Mouse (Mus musculus): Measurements from ENCODE around the gene Ccn6.

Gene Ccn6

DNA sequence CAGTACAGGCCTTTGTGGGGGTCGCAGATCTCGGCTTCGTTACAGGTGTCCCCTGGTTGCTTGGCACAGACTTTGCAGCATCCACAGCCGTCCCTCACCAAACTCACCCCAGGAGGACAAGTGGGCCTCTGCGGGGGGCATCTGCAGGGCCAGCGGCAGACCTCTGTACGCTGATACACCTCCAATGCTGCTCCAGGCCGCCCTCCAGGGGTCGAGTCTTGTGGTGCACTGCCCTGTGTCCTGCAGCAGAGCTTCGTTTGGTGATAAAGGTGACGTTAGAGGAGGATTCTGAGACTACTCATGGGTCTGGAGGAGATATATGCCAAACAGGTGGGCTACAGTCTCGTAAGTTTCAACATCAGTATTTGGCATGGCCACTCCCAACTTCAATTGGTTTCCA, 5.3 kb downstream of the Ccn6 start:
- DNase-seq, result no peak

DNA sequence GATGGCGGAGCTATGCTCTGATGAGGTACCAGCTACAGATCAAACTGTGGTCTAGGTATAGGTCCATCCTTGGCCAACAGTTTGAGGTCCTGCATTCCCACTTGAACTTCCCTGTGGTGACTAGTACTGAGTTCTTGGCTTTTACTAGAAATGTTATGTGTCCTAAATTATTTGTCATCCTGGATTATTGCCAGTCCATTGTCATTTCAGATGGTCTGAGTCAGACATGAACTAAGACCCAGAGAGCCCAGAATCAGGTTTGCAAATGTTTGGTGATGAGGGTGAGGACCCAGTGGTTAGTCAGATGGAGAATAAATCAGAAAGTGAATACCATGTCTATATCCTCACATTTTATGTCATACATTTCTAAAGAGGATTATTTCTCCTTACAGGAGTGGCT, 6.3 kb downstream of the Ccn6 start:
- DNase-seq, result no peak

DNA sequence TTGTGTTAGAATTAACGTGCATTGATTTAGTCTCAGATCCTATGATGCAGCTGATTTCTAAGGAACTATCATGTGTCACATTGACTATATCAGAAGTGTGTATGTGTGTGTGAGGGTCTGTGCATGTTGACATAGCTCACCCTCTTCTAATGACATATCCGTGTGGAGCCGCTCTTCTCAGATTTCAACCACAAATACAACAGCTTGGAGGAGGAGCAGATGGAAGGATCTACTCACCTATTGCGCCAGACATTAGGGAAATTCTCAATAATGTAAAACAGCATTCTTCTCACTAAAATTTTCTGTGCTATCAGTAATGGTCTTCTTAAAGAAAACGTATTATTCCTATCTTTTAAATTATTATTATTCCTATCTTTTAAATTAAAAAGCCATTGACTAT, 6.9 kb downstream of the Ccn6 start:
- DNase-seq, result no peak

DNA sequence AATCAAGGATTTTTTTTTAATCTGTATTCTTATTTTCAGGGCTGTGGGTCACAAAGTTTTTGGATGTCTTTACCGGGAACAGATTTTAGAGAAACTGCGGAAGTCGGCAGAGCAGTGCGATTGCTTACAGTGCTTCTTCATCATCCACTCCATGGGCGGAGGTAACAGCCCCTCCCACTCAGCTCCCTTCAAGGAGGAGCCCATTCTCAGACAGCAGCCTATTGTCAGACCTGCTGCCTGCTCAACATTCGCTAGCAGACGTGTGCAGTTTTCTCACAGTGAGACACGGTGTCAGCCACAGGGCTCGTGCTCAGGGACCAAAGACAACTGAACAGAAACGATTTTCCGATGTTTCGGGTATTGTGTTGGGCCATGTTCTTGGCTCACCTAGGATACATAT, 21.4 kb downstream of the Ccn6 start:
- DNase-seq, result no peak

DNA sequence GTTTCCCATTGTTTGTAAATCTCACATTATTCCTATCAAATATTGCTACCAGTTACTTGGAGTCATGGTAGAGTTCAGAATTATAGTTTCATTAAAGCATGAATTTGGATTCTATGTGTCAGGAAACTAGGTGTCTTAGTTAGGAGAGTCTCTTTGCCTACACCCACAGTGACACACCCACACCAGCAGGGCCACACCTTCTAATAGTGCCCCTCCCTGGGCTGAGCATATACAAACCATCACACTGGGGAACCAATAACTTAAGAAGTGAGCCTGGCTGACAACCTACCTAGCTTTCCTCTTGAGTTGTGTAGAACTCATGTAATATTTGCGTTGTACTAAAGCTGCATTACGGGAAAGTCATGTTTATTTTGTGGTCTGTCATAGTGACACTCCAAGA, 22.2 kb downstream of the Ccn6 start:
- no peak for DNase-seq

DNA sequence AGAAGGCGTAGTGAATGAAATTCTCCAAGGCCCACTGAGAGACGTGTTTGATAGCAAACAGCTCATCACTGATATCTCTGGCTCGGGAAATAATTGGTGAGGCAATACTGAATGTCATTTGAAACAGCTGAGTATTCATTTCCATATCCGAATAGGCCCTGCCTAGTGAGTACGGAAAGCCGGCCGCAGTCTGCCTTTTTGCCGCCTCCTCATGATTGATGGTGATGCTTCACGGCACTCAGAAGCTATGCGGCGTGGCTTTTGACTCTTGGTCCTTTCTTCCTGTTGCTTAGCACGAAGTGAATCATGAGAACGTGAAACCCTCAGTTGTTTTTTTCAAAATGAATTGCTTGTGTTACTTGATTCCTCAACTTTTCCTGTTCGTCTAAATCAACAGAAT, 22.8 kb downstream of the Ccn6 start:
- DNase-seq, result no peak

DNA sequence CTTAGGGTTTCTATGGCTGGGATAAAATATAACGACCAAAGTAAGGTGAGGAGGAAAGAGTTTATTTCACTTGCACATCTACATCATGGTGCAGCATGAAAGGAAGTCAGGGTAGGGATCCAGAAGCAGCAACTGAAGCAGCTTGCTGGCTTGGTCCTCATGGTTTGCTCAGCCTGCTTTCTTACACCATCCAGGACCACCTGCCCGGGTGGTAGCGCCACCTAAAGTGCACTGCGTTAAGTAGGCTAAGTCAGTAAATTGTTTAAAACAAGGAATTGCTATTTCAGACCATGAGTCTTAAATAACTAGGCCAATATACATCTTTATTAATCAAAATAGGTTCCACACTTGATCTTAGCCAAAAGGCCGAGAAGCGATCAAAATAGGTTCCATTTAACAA, 24.8 kb downstream of the Ccn6 start:
- no peak for DNase-seq

DNA sequence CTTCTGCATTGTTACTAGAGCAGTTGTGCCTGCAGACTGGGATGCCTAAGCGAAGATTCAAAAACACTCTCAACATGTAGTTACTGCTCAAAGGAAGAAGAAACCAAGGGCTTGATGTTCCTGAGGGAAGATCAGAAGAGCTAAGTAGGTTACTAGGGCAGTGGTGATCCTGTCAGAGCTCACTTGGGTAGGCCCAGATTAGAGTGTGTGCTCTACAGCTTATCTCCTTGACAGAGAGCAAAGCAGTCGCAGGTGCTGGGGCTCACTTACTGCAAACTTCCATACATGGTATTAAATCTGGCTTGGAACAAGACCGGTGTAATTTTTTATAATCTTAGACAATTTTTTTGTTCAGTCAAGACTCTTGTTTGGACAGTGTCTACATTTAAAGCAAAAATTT, 25.8 kb downstream of the Ccn6 start:
- no peak for DNase-seq

DNA sequence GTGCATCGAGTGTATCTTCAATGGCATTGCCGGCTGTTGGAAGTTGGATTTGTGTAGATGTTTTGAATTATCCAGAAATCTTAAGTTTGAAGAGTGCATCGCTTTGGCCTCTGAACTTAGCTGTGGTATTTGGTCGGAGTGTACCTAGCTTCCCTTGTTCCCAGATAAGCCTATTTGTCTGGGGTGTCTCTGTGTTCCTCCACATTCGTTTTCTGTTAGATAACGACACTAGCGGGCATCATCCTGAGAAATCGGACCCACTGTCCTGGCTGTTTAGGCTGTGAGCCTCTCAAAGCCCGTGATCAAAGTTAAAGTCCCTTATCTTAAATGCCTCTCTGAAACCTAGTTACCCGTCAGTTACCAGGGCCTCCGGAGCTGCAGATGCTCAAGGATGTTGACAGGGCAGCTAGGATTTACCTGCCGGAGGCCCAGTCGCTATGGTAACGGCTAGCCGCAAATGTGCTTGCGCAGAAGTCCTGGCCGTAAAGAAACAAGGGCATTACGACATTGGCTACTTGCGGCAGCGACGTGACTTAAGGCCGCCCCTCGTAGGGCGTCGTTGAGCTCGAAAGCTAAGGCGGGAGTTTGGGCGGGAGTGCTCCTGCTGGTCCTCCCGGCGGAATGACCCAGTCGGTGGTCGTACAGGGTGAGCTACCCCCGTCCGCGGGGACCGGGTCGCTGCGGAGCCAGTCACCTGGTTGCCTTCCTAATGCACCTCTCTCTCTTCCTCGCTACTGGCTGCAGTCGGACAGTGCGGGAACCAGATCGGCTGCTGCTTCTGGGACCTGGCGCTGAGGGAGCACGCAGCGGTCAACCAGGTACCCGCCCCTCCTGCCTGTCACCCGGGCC, 29.9 kb downstream of the Ccn6 start, which contains the start of the genes Fam229b and Tube1:
TSS of gene Fam229b (minus strand) at position 453 of the 849 bp plus-strand sequence.
TSS of gene Tube1 (plus strand) at position 515 of the 849 bp plus-strand sequence.
- DNase-seq, result peak; percentile 91 to 95

DNA sequence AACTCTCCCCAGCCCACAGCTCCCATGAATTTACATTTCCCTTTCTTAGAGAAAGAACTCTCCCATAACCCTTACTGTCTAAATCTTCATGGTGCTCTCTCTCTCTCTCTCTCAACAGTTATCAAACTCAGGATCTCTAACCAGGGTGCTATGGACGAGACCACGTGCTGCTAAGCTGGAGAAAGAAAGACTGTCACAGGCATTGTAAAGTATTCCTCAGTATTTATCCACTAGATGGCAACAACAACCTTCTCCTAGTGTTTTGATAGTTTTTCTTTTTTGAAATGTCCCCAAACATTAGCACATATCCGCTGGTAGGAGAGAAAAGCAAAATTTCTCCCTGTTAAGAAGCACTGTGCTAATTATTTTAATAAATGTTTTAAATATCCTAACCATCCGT, 42.2 kb downstream of the Ccn6 start:
- DNase-seq, result no peak

DNA sequence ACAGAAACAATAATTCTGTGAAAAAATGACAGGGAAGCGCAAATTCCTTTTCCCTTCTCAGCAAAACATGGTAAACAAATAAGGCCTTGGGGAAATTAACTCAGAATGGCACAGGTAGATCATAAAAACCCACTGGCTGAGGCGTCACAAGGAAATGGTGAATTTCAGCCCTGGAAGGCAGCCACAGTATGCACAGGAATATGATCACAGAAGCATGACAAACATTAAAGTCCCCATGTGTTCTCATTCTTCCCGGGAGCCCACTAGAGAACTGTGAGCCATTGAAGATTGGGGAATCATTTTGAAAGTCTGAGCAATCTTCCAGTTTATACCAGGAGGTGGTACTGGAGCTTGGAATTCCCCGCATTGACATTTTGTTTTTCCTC, 54.1 kb downstream of the Ccn6 start:
- no peak for DNase-seq

DNA sequence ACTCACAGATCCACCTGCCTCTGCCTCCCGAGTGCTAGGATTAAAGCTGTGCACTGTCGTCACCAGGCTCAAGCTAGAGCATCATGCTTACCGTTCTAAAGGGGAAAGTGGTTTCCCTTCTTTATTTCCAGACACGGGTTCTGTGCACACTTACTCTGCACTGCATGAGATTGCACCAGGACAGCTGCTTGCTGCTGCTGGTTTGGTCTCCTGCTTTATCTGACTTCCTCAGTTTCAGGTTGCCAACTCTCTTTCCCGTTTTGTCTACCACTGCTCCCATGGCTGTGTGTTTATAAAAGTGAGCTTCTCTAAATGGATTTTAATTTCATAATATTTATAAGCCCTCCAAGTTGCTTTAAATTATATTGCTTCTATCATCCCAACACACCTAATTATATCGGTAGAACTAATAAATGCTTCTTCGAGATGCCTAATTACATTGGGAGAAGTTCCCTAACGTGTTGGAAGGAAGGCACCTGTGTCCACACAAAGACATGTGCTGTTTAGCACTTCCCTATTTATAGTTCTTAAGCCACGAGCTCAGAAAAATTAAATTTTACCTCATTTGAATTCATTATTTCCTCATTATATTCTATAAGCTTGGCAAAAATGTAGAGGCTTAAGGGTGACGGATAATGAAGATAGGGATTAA, 54.6 kb downstream of the Ccn6 start:
- no peak for DNase-seq

DNA sequence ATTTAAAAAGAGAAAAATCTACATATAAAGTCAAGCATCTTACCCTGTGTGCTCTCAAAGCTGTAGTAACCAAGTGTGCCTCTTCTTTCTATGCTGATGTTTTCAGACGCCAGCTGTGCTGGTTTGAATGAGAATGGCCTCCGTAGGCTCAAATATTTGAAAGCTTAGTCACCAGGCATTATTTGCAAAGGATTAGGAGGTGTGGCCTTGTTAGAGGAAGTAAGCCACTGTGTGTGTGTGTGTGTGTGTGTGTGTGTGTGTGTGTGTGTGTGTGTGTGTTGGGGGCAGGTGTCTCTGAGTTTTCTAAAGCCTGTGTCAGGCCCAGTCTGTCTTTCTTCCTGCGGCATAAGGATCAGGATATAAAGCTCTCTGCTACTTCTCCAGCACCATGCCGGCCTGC, 56.7 kb downstream of the Ccn6 start:
- no peak for DNase-seq

DNA sequence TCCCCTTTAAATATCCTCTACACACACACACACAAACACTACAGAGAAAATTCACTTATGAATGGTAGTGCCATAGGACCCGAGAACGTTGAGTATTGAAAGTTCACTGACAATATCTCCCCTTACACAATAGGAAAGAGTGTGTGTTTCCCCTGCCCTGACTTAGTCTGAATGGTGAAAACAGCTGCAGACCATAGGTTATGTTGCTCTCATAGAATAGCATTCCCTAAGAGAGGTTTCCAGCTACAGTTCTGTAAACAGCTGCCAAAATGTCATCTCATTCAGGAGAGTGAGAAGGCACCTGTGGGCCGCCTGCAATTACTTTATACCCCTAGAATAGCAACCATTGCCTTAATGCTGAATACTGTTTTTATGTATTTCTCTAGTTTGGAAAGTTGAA, 57.2 kb downstream of the Ccn6 start:
- DNase-seq, result no peak

DNA sequence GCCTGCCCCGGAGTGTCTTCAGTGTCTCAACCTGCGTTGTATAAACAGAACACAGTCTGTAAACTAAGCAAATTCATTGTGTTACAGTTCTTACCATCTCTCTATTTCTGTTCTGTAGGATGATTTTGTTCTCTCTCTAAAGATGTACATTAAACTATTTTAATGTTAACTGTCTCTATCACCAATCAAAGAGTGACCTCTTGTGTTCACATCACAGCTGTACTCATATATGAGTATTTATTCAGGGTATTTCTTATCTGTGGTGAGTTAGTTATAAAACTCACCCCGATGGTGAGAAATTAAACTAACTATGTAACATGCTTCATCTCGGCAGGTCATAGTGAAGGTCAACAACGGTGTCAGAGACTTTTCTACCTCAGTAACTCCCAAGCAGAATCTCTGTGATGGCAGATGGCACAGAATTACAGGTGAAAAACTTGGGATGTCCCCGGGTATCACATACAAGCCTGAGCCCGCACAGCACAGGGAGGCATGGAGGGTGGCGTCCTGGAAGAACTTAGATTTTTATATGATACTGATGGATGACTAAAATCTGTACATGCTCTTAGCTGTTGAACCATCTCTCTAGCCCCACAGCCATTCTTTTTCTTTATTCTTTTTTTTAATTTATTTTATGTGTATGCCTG, 58.7 kb downstream of the Ccn6 start:
- DNase-seq, result no peak
